Mouse (Mus musculus) neutrophil, adult 5-6 weeks (primary cell): ENCODE data around the gene Pcdh7. TPM values are rescaled to one million over a fixed set of nuclear protein-coding genes. Genes with fewer than 3 reads are reported as not detected.

ENCODE experiments used
- ATAC-seq: fragments of 151-379, 151-347 bp; 2 replicates; pipeline ENCODE4 v1.8.0; 2017; ENCODE audit warnings: mild to moderate bottlenecking, moderate TSS enrichment; ENCODE audit not compliant: insufficient number of reproducible peaks, poor library complexity, low FRiP score, severe bottlenecking; ENCODE audit errors: extremely low read depth
- total RNA-seq: library from RNA; stranded (forward); fragments of 200-1000 nt; gene quantifications from 2 replicates; pipeline ENCODE4 v1.2.3, GENCODE M21; 2017

Pcdh7 gene
- total RNA-seq, 1 experiment from 2014 or later, result 0.58 TPM

- ATAC-seq, result no peak
Measured at GRCm38 (mm10) chr5:57743956-57744661, 26.3 kb downstream of the Pcdh7 start.

- ATAC-seq, result no peak
Measured at GRCm38 (mm10) chr5:57745879-57746278, 28.1 kb downstream of the Pcdh7 start.

GRCm38 (mm10) chr5:57750320-57750719 is 32.6 kb downstream of the Pcdh7 start:
- ATAC-seq, result no peak

- ATAC-seq, result no peak
Measured at GRCm38 (mm10) chr5:57755791-57756190, 38.0 kb downstream of the Pcdh7 start.

- no peak for ATAC-seq
Measured at GRCm38 (mm10) chr5:57756726-57757424, 39.1 kb downstream of the Pcdh7 start.

GRCm38 (mm10) chr5:57757436-57757898 is 39.7 kb downstream of the Pcdh7 start:
- ATAC-seq, result no peak

GRCm38 (mm10) chr5:57758968-57759367 is 41.2 kb downstream of the Pcdh7 start:
- ATAC-seq, result no peak

- ATAC-seq, result no peak
Measured at GRCm38 (mm10) chr5:57760069-57761063, 42.6 kb downstream of the Pcdh7 start.

- no peak for ATAC-seq
Measured at GRCm38 (mm10) chr5:57765356-57765755, 47.6 kb downstream of the Pcdh7 start.

GRCm38 (mm10) chr5:57767346-57767745 is 49.6 kb downstream of the Pcdh7 start:
- ATAC-seq, result no peak

GRCm38 (mm10) chr5:57768469-57769022 is 50.8 kb downstream of the Pcdh7 start:
- ATAC-seq, result no peak

GRCm38 (mm10) chr5:57769644-57770043 is 51.9 kb downstream of the Pcdh7 start:
- no peak for ATAC-seq

GRCm38 (mm10) chr5:57770364-57770763 is 52.6 kb downstream of the Pcdh7 start:
- no peak for ATAC-seq

- ATAC-seq, result no peak
Measured at GRCm38 (mm10) chr5:57771122-57771521, 53.4 kb downstream of the Pcdh7 start.

- ATAC-seq, result no peak
Measured at GRCm38 (mm10) chr5:57772711-57773110, 54.9 kb downstream of the Pcdh7 start.

- no peak for ATAC-seq
Measured at GRCm38 (mm10) chr5:57774496-57774895, 56.7 kb downstream of the Pcdh7 start.

- no peak for ATAC-seq
Measured at GRCm38 (mm10) chr5:57778093-57778492, 60.3 kb downstream of the Pcdh7 start.

GRCm38 (mm10) chr5:57779951-57780350 is 62.2 kb downstream of the Pcdh7 start:
- no peak for ATAC-seq

GRCm38 (mm10) chr5:57780574-57780973 is 62.8 kb downstream of the Pcdh7 start:
- ATAC-seq, result no peak
